Mouse (Mus musculus) CH12.LX (cell line): ENCODE data around the gene Crkl. TPM values are rescaled to one million over a fixed set of nuclear protein-coding genes. Genes with fewer than 3 reads are reported as not detected.
A peak's percentile ranks its signal among the peaks of the same experiment; 100 is the strongest.

Experiments
- DNase-seq: peaks from one replicate; pipeline ENCODE4 v3.0.0-alpha.2; 2013; ENCODE audit errors: extremely low read depth
- H3K27ac ChIP-seq: 2 replicates; pipeline ENCODE4 v1.5.1; 2012; ENCODE audit warnings: low read depth, mild to moderate bottlenecking, control low read depth, moderate library complexity; ENCODE audit not compliant: insufficient read depth
- H3K27me3 ChIP-seq: replicated peaks from 2 replicates; pipeline ENCODE3; 2012; ENCODE audit warnings: inconsistent platforms
- H3K36me3 ChIP-seq, 2 experiments: replicated peaks in 1 of 2; 2 replicates each; pipeline versions ENCODE3 to v1.6.1; 2012; ENCODE audit warnings: inconsistent platforms in 1 of 2, low read length in 1 of 2, mild to moderate bottlenecking in 1 of 2, mixed read lengths in 1 of 2, moderate library complexity in 1 of 2; ENCODE audit not compliant: control insufficient read depth in 1 of 2, insufficient read depth in 1 of 2
- H3K4me1 ChIP-seq, 2 experiments: 2 replicates each; pipeline ENCODE4 v1.6.1; 2012; ENCODE audit warnings: inconsistent platforms in 1 of 2, moderate library complexity in 1 of 2; ENCODE audit not compliant: insufficient read depth in 2 of 2, control insufficient read depth in 1 of 2
- H3K4me2 ChIP-seq: 2 replicates; pipeline ENCODE4 v1.6.1; 2012; ENCODE audit warnings: low read depth, mild to moderate bottlenecking, control low read depth; ENCODE audit not compliant: poor library complexity, insufficient read depth, severe bottlenecking
- H3K4me3 ChIP-seq, 3 experiments: fragments of 150-350 bp in 1 of 3; sonication (generic) in 1 of 3; replicated peaks in 1 of 3; 2 replicates each; pipeline versions ENCODE3 to v1.5.1; 2011 to 2012; ENCODE audit warnings: low read depth in 2 of 3, low read length in 2 of 3, mild to moderate bottlenecking in 2 of 3, moderate library complexity in 2 of 3, control low read depth in 1 of 3, improper control_type of control experiment in 1 of 3, inconsistent platforms in 1 of 3, mixed read lengths in 1 of 3; ENCODE audit not compliant: poor library complexity in 1 of 3
- H3K79me2 ChIP-seq: replicated peaks from 2 replicates; pipeline ENCODE4 v1.6.1; 2012; ENCODE audit warnings: mild to moderate bottlenecking, moderate library complexity; ENCODE audit not compliant: control insufficient read depth, poor library complexity, insufficient read depth, severe bottlenecking; ENCODE audit errors: extremely low read depth
- H3K9ac ChIP-seq: 2 replicates; pipeline ENCODE4 v1.6.1; 2012; ENCODE audit warnings: low read depth, mild to moderate bottlenecking, control low read depth, moderate library complexity; ENCODE audit not compliant: insufficient read depth
- H3K9me3 ChIP-seq: replicated peaks from 2 replicates; pipeline ENCODE3; 2012; ENCODE audit warnings: low read length, inconsistent platforms, mixed read lengths
- CHD1 ChIP-seq: IDR thresholded peaks from 2 replicates; pipeline ENCODE4 v1.6.1; 2012; ENCODE audit warnings: low read depth, low read length, improper control_type of control experiment, inconsistent platforms
- CHD2 ChIP-seq: IDR thresholded peaks from 2 replicates; pipeline ENCODE4 v1.6.1; 2011; ENCODE audit warnings: low read length, improper control_type of control experiment
- ELF1 ChIP-seq: IDR thresholded peaks from 2 replicates; pipeline ENCODE4 v1.6.1; 2014; ENCODE audit warnings: low read depth, mild to moderate bottlenecking, inconsistent platforms, low read length, improper control_type of control experiment
- MAFK ChIP-seq: IDR thresholded peaks from 2 replicates; pipeline ENCODE4 v1.6.1; 2011; ENCODE audit warnings: low read length, improper control_type of control experiment; ENCODE audit not compliant: insufficient replicate concordance
- RAD21 ChIP-seq: IDR thresholded peaks from 2 replicates; pipeline ENCODE4 v1.6.1; 2011; ENCODE audit warnings: low read depth, mild to moderate bottlenecking, low read length, improper control_type of control experiment, moderate library complexity
- RCOR1 ChIP-seq: conservative IDR thresholded peaks from 2 replicates; pipeline ENCODE4 v1.6.1; 2012; ENCODE audit warnings: low read depth, mild to moderate bottlenecking, inconsistent platforms, low read length, improper control_type of control experiment
- USF1 ChIP-seq: IDR thresholded peaks from 2 replicates; pipeline ENCODE4 v1.6.1; 2014; ENCODE audit warnings: low read depth, mild to moderate bottlenecking, inconsistent platforms, low read length, improper control_type of control experiment
- ZC3H11A ChIP-seq: IDR thresholded peaks from 2 replicates; pipeline ENCODE4 v1.6.1; 2012; ENCODE audit warnings: low read depth, mild to moderate bottlenecking, inconsistent platforms, low read length, improper control_type of control experiment
- dilution Hi-C: fragments of 300-500 bp; cut with MboI; formaldehyde crosslinking; loops from 2 replicates; pipeline ENCODE4 v1.14.3; 2020; ENCODE audit warnings: low sequenced_read_pairs; ENCODE audit not compliant: extremely low pct_unique_long_range_greater_than_20kb, extremely low pct_ligation_motif_present
- in situ Hi-C: fragments of 300-500 bp; cut with MboI; formaldehyde crosslinking; loops from 3 replicates; pipeline ENCODE4 v1.14.3; 2019; ENCODE audit warnings: low sequenced_read_pairs, low pct_ligation_motif_present, low pct_unique_long_range_greater_than_20kb, mixed read lengths
- polyA plus RNA-seq: library from polyadenylated mRNA; unstranded; fragments of >175 nt; gene quantifications from 2 replicates; pipeline ENCODE4 v1.2.1, GENCODE M21; 2012; ENCODE audit warnings: low read depth; ENCODE audit not compliant: insufficient read length
- total RNA-seq, 2 experiments: library from RNA; depleted of rRNA; stranded (reverse); fragments of 300-350 nt in 1 of 2; fragments of >200 nt in 1 of 2; gene quantifications; 2 replicates each; pipeline ENCODE4 v1.2.3; 2012 to 2014

Gene Crkl
- total and polyA plus RNA-seq, 3 experiments: 16.9 to 35.6 (median 21.6) TPM

- H3K27ac ChIP-seq: no peak overlapping the region
- DNase-seq: no peak
- no peak overlapping the region for H3K4me2 ChIP-seq
- in situ Hi-C loops: no loop called here
- no peak overlapping the region for H3K4me3 ChIP-seq
- H3K36me3 ChIP-seq: peaks cover 95 to 98% of the 10 kb centered on the region in 2 experiments
- TF ChIP-seq CHD1: no peak
- no peak for TF ChIP-seq RAD21
- TF ChIP-seq ZC3H11A: no peak
- TF ChIP-seq, all 38 proteins: peak for 0
- Histone ChIP-seq H3K9ac (no peak overlapping the region), H3K4me1 (peaks cover 5 to 29% of the 10 kb centered on the region in 2 experiments; a peak in 3 of 4 replicates), H3K27me3 (no peaks in the 10 kb centered on the region), H3K79me2 (no peaks in the 10 kb centered on the region; the same call in 1 of the 2 replicates), H3K9me3 (no peaks in the 10 kb centered on the region)
- dilution Hi-C loops: no loop called here
Measured at GRCm38 (mm10) chr16:17524156-17524555, 72.4 kb downstream of the Crkl start.

GRCm38 (mm10) chr16:17525524-17525923 is 73.7 kb downstream of the Crkl start:
- TF ChIP-seq USF1 (no peak), ELF1 (no peak), RCOR1 (no peak)
- dilution Hi-C loops: no loop called here

DNA sequence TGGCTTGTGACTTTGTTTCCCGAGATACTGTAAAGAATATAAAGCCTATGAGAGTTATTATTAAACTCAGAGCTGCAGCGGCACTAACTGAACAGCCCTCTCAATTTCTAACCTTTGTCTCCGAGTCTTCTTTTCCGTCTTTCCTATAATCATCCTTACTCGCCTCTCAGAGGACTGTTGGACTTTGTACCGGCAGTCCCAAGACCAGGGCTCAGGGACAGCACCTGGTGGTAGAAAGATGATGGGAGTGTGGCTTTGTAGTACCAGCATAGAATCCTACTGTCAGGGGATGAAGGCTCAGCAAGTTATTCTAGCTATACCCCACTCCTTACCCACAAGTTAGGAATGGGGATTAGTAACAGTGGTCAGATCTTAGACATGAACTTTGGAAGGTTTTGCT is 74.4 kb downstream of the Crkl start:
- H3K27me3 ChIP-seq: no peaks in the 10 kb centered on the region
- H3K9ac ChIP-seq: no peak overlapping the region
- no peak overlapping the region for H3K27ac ChIP-seq
- no peak overlapping the region for H3K4me2 ChIP-seq
- no peak for DNase-seq
- no peaks in the 10 kb centered on the region for H3K9me3 ChIP-seq
- H3K79me2 ChIP-seq: peaks cover 11% of the 10 kb centered on the region; the same call in 1 of the 2 replicates
- peaks cover 74 to 77% of the 10 kb centered on the region in 2 experiments for H3K36me3 ChIP-seq
- dilution Hi-C loops: no loop called here
- H3K4me3 ChIP-seq: no peak overlapping the region
- peaks cover 7 to 36% of the 10 kb centered on the region in 2 experiments; a peak in 3 of 4 replicates for H3K4me1 ChIP-seq
- TF ChIP-seq CHD2 (0 out of 2 replicates have a peak, but pooled peaks have one; percentile 12), MAFK (no peak)
- in situ Hi-C loops: no loop called here

More at GRCm38 (mm10) chr16:17525524-17525923, 73.7 kb downstream of the Crkl start:
- H3K27me3 ChIP-seq: no peaks in the 10 kb centered on the region
- no peak overlapping the region for H3K4me3 ChIP-seq
- H3K79me2 ChIP-seq: peaks cover 11% of the 10 kb centered on the region; the same call in 1 of the 2 replicates
- no peak overlapping the region for H3K9ac ChIP-seq
- in situ Hi-C loops: no loop called here
- H3K36me3 ChIP-seq: peaks cover 81 to 84% of the 10 kb centered on the region in 2 experiments
- H3K4me1 ChIP-seq: peaks cover 7 to 36% of the 10 kb centered on the region in 2 experiments; a peak in 3 of 4 replicates
- no peak overlapping the region for H3K4me2 ChIP-seq
- no peak for DNase-seq
- H3K9me3 ChIP-seq: no peaks in the 10 kb centered on the region
- no peak overlapping the region for H3K27ac ChIP-seq
